Mouse (Mus musculus) neural tube, embryonic 11.5 days (tissue): ENCODE measurements around the gene Rreb1. TPM values are rescaled to one million over a fixed set of nuclear protein-coding genes. Genes with fewer than 3 reads are reported as not detected.

Experiments
- ATAC-seq: fragments of 200-750 bp; cut with Nextera tagmentation; 2 replicates; pipeline ENCODE4 v1.8.0; 2017; ENCODE audit warnings: moderate number of reproducible peaks, mild to moderate bottlenecking, moderate TSS enrichment, moderate library complexity; ENCODE audit not compliant: insufficient read depth, low FRiP score, low TSS enrichment
- DNase-seq: peaks from one replicate; pipeline ENCODE4 v3.0.0-alpha.2; 2015; ENCODE audit warnings: low spot score
- H3K27ac ChIP-seq: fragments of 300-500 bp; sonication (generic); 2 replicates; pipeline ENCODE4 v1.5.1; 2014; ENCODE audit warnings: low read depth, mild to moderate bottlenecking, low read length
- H3K27me3 ChIP-seq: fragments of 300-500 bp; sonication (generic); 2 replicates; pipeline ENCODE4 v1.6.1; 2014; ENCODE audit warnings: mild to moderate bottlenecking, low read length, mixed read lengths; ENCODE audit not compliant: control insufficient read depth, insufficient read depth
- H3K36me3 ChIP-seq: fragments of 300-500 bp; sonication (generic); 2 replicates; pipeline ENCODE4 v1.6.1; 2014; ENCODE audit warnings: mild to moderate bottlenecking, low read length, moderate library complexity, mixed read lengths; ENCODE audit not compliant: control insufficient read depth, insufficient read depth
- H3K4me1 ChIP-seq: fragments of 300-500 bp; sonication (generic); 2 replicates; pipeline ENCODE4 v1.6.1; 2014; ENCODE audit warnings: low read length, mixed read lengths; ENCODE audit not compliant: control insufficient read depth, insufficient read depth
- H3K4me2 ChIP-seq: fragments of 300-500 bp; sonication (generic); 2 replicates; pipeline ENCODE4 v1.6.1; 2014; ENCODE audit warnings: low read depth, mild to moderate bottlenecking, moderate library complexity
- H3K4me3 ChIP-seq: fragments of 300-500 bp; sonication (generic); 2 replicates; pipeline ENCODE4 v1.5.1; 2014; ENCODE audit warnings: low read depth, low read length
- H3K9ac ChIP-seq: fragments of 300-500 bp; sonication (generic); 2 replicates; pipeline ENCODE4 v1.6.1; 2014; ENCODE audit warnings: mild to moderate bottlenecking, low read length
- H3K9me3 ChIP-seq: fragments of 300-500 bp; sonication (generic); 2 replicates; pipeline ENCODE4 v1.6.1; 2016; ENCODE audit warnings: low read length; ENCODE audit not compliant: control insufficient read depth
- WGBS: fragments of 180-500 bp; shearing (Covaris S2); extraction: QIAGEN DNeasy Blood & Tissue Kit; methylation state at CpG from one replicate; pipeline ENCODE4 v1.1.7; 2014; 5-methylcytosine and 5-hydroxymethylcytosine counted together
- polyA plus RNA-seq: library from polyadenylated mRNA; unstranded; fragments of >200 nt; fragmentation: Nextera tagmentation; extraction: Ambion mirVana; gene quantifications from 2 replicates; pipeline ENCODE4 v1.2.1, GENCODE M21; 2014

Rreb1 gene
- polyA plus RNA-seq, 1 experiment from 2014 or later, result 5.9 TPM

- no peaks in the 10 kb centered on the region for H3K9me3 ChIP-seq
- DNase-seq (no peak), ATAC-seq (peak; percentile 58; the same call in 1 of the 2 replicates)
- H3K27me3 ChIP-seq, result no peaks in the 10 kb centered on the region
- no peak overlapping the region for H3K9ac ChIP-seq
- no peak overlapping the region for H3K4me2 ChIP-seq
- H3K36me3 ChIP-seq, result 0 out of 2 replicates have a peak, but pooled peaks cover 5% of the 10 kb centered on the region
- H3K4me3 ChIP-seq, result no peak overlapping the region
- no peak overlapping the region for H3K27ac ChIP-seq
- WGBS, result 74% methylated on average over 1 of the region's 1 CpGs
- H3K4me1 ChIP-seq, result no peaks in the 10 kb centered on the region
These were observed 166.1 kb downstream of the Rreb1 start for GRCm38 (mm10) chr13:37944306-37944705.

GRCm38 (mm10) chr13:37945392-37945791 lies 167.2 kb downstream of the Rreb1 start:
- Histone ChIP-seq H3K4me2 (no peak overlapping the region), H3K4me1 (no peaks in the 10 kb centered on the region), H3K9ac (no peak overlapping the region), H3K4me3 (no peak overlapping the region), H3K36me3 (0 out of 2 replicates have a peak, but pooled peaks cover 5% of the 10 kb centered on the region), H3K9me3 (no peaks in the 10 kb centered on the region), H3K27ac (no peak overlapping the region), H3K27me3 (no peaks in the 10 kb centered on the region)
- no peak for ATAC-seq
- no peak for DNase-seq
- 81% methylated on average over 8 of the region's 8 CpGs for WGBS

DNA sequence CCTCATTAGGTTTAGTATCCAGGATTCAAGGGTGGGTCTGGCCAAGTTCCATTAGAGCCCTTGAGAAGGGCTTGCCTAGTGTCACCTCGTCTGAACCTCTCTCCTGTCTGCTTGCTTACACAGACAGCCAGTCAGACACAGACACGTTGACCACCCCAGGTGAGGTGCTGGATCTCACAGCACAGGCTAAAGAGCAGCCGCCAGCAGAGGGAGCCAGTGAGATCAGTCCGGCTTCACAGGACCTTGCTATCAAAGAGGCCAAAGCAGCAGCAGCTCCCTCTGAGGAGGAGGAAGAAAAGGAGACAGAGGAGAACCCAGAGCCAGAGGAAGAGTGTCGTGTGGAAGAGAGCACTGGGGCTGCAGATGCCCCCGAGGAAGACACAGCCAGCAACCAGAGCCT lies 168.5 kb downstream of the Rreb1 start:
- H3K4me2 ChIP-seq, result no peak overlapping the region

DNA sequence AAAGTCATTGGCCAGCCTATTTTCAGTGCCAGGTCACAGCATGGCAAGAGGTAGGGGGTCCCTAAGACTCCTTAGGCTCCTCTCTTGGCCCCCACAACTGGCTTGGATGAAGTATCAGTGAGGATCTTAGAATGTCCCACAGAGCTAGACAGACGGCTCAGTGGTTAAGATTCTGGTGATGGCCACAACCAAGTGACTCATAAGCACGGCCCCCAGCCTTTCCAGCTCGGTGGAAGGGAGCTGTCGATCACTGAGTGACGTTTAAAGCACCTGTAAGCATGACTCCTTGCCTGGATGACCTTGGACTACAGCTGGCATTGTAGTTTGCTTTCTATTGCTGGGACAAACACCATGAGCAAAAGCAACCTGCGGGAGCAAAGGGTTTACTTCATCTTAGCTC lies 174.8 kb downstream of the Rreb1 start:
- Histone ChIP-seq H3K9ac (no peak overlapping the region), H3K27me3 (no peaks in the 10 kb centered on the region), H3K36me3 (0 out of 2 replicates have a peak, but pooled peaks cover 5% of the 10 kb centered on the region), H3K27ac (no peak overlapping the region), H3K4me1 (no peaks in the 10 kb centered on the region), H3K4me2 (no peak overlapping the region), H3K4me3 (no peak overlapping the region), H3K9me3 (no peaks in the 10 kb centered on the region)
- DNase-seq (no peak), ATAC-seq (no peak)
- WGBS, result 87% methylated on average over 6 of the region's 6 CpGs

More for the DNA sequence above, 168.5 kb downstream of the Rreb1 start:
- H3K4me3 ChIP-seq, result no peak overlapping the region
- ATAC-seq (no peak), DNase-seq (peak; percentile 85)
- H3K9me3 ChIP-seq, result no peaks in the 10 kb centered on the region
- H3K9ac ChIP-seq, result no peak overlapping the region
- 0 out of 2 replicates have a peak, but pooled peaks cover 5% of the 10 kb centered on the region for H3K36me3 ChIP-seq
- no peaks in the 10 kb centered on the region for H3K4me1 ChIP-seq
- no peaks in the 10 kb centered on the region for H3K27me3 ChIP-seq
- WGBS, result 30% methylated on average over 6 of the region's 6 CpGs
- H3K27ac ChIP-seq, result no peak overlapping the region

DNA sequence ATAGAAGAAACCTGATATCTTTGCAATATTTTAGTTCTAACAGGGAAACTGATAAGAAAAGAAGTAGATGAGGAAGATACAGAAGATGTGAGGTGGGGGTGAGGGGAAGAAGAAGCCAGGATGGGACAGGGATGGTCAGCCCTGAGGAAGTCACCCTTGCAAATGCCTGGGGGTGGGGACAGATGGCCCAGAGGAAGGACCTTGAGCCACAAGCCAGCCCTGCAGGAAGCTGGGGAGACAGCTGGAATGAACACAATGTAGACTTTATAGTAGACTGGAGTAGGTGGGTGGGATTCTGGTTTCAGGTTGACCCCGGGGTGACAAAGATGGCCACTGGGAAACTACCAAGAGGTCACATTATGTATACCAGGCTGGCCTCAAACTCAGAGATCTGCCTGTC lies 176.1 kb downstream of the Rreb1 start:
- H3K27ac ChIP-seq, result no peak overlapping the region

GRCm38 (mm10) chr13:37958498-37959238 lies 180.5 kb downstream of the Rreb1 start:
- DNase-seq, result no peak

More for the DNA sequence above, 176.1 kb downstream of the Rreb1 start:
- WGBS, result 88% methylated on average over 1 of the region's 1 CpGs
- Histone ChIP-seq H3K4me3 (no peak overlapping the region), H3K27me3 (no peaks in the 10 kb centered on the region), H3K9ac (no peak overlapping the region), H3K4me1 (no peaks in the 10 kb centered on the region), H3K36me3 (no peaks in the 10 kb centered on the region), H3K9me3 (no peaks in the 10 kb centered on the region), H3K4me2 (no peak overlapping the region)
- DNase-seq (no peak), ATAC-seq (no peak)

DNA sequence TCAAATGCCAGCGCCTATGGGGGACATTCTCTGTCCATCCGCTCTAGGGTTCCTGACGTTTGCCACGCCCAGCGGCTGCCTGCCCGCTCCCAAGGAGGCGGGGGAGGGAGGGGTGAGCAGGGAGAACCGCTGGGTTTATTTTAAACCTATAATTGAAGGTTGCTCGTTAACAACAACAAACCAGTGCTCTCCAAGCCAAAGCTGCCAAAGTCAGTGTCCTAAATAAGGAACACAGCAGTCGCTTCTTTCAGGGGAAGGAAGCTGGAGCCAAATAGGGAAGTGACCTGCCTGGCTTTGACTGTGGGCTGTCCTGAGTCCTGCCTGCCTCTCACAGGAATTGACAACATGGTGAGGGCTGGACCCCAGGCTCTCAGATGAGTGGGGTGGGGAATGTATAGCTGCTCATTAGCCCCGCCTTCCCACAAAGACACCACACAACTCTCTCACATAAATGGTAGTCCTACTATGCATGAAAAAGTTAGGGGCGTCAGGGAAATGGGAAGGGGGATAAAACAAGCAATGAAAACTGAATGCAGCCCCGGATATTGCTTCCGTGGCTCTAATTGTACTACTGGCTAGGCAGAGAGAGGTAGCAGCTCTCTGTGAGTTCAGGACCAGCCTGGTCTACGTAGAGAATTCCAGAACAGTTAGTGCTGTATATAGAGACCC lies 181.2 kb downstream of the Rreb1 start:
- ATAC-seq (no peak), DNase-seq (no peak)
- H3K27ac ChIP-seq, result no peak overlapping the region
- H3K9me3 ChIP-seq, result no peaks in the 10 kb centered on the region
- H3K4me2 ChIP-seq, result no peak overlapping the region
- no peaks in the 10 kb centered on the region for H3K27me3 ChIP-seq
- no peaks in the 10 kb centered on the region for H3K36me3 ChIP-seq
- H3K4me3 ChIP-seq, result no peak overlapping the region
- no peak overlapping the region for H3K9ac ChIP-seq
- 81% methylated on average over 15 of the region's 15 CpGs for WGBS
- peaks cover 2% of the 10 kb centered on the region; the same call in 1 of the 2 replicates for H3K4me1 ChIP-seq

More at GRCm38 (mm10) chr13:37958498-37959238, 180.5 kb downstream of the Rreb1 start:
- Histone ChIP-seq H3K9me3 (no peaks in the 10 kb centered on the region), H3K4me3 (no peak overlapping the region), H3K4me1 (no peaks in the 10 kb centered on the region), H3K27me3 (no peaks in the 10 kb centered on the region), H3K27ac (no peak overlapping the region), H3K9ac (no peak overlapping the region), H3K4me2 (no peak overlapping the region), H3K36me3 (no peaks in the 10 kb centered on the region)
- ATAC-seq, result no peak
- WGBS, result 90% methylated on average over 18 of the region's 18 CpGs

DNA sequence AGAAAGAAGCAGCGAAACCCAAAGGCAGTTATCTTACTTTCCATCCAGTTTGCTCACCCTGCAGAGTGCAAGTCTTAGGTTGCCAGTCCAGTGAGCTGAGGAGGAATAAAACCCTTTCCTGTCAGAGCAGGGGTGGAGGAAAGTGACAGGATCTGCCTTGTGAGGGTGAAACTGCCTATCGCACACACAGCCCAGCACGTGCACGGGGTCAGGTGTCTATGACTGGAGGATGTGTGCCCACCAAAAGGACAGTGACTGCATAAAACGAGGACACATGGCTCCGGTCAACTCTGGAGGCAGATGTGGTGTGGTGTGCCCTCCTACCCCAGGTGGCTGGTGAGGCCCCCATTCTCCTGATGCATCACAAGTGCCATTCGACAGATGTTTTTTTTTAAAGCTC lies 181.7 kb downstream of the Rreb1 start:
- Histone ChIP-seq H3K4me3 (no peak overlapping the region), H3K4me1 (peaks cover 6% of the 10 kb centered on the region; the same call in 1 of the 2 replicates), H3K9me3 (no peaks in the 10 kb centered on the region), H3K9ac (no peak overlapping the region), H3K4me2 (no peak overlapping the region), H3K27me3 (no peaks in the 10 kb centered on the region), H3K27ac (no peak overlapping the region), H3K36me3 (no peaks in the 10 kb centered on the region)
- WGBS, result 89% methylated on average over 7 of the region's 7 CpGs
- DNase-seq, result no peak
- ATAC-seq, result no peak
